In the genomic region with DNA sequence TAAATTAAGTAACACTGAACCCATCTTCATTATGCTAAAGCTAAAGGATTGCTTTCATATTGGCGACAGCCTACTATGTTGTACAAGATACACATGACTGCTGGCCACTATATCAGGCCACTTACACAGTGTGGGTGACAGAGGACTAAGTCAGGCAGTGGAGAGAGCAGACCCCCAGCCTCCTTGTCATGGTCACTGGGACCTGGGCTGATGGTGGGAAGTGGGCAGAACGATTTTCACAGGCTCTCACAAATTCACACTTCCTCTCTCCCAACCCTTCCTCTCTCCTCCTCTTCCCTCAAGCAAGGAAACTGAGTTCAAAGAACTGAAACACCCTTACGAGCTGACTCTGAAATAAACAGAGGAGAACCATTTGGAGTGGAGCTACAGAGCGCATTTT, we compare ENCODE assay signal across 23 mouse cellular contexts.
DNase-seq lines count a peak whose midpoint lies in the region; ATAC-seq and TF ChIP-seq lines count a peak whose summit lies in the region.
"Had no signal": no experiment of that assay in that cellular context is flagged by ENCODE, and none has a peak within 500 bp of the region (broad histone marks: within the 10 kb centered on the region; RNA-seq: fewer than 3 reads in every experiment).

No protein-coding gene starts in this region.

- TF ChIP-seq CTCF in gastrocnemius, adult 2 months (IDR thresholded peaks at IDR 0.05) = no peak

- DNase-seq in gastrocnemius, adult 2 months = peak; percentile 10
- DNase-seq in gastrocnemius, postnatal 10 days = no peak
- no peak for DNase-seq in spleen, postnatal 14 days (ENCODE audit: low spot score in 2 of 2)
- DNase-seq: adrenal gland, adult 8-10 months; adrenal gland, postnatal 14 days; adrenal gland, postnatal 36 days; B cell, adult 2 months; cerebellum, adult 11 months; cerebellum, adult 18-20 months; cerebellum, adult 8-10 months; cerebellum, adult 9-11 months; cerebellum, postnatal 14 days; cerebellum, postnatal 36 days; forebrain, postnatal 0 days had no signal

- H3K4me3 ChIP-seq in gastrocnemius, adult 2 months = no peak overlapping the region
- H3K4me3 ChIP-seq: embryonic facial prominence, embryonic 10.5 days; embryonic facial prominence, embryonic 12.5 days; forebrain, embryonic 13.5 days; forebrain, embryonic 15.5 days had no signal

- no peak overlapping the region for H3K27ac ChIP-seq in gastrocnemius, adult 2 months
- H3K27ac ChIP-seq: embryonic facial prominence, embryonic 10.5 days; embryonic facial prominence, embryonic 12.5 days; forebrain, embryonic 13.5 days; forebrain, embryonic 15.5 days had no signal

- ATAC-seq in common myeloid progenitor, adult 5-6 weeks (replicated peaks; ENCODE audit: low read depth, poor library complexity, severe bottlenecking) = peak; percentile 37; the same call in 1 of the 2 replicates
- 0 out of 2 replicates have a peak, but pooled peaks have one; percentile 14 for ATAC-seq in megakaryocyte progenitor cell, adult 5-6 weeks (replicated peaks; ENCODE audit: poor library complexity)
- ATAC-seq: activated CD4-positive, CD25-positive, alpha-beta regulatory T cell, adult 4 months; CD4-positive, CD25-positive, alpha-beta regulatory T cell, adult 4 months; forebrain, embryonic 13.5 days; forebrain, embryonic 15.5 days; forebrain, postnatal 0 days; Patski had no signal

- intact Hi-C loops in gastrocnemius, adult 2 months (cut with DNase I) = no loop called here
